Mouse (Mus musculus) liver, adult (tissue): Measurements from ENCODE around the gene Kcnj8.
A peak's percentile ranks its signal among the peaks of the same experiment; 100 is the strongest.

Experiments
- GATA4 ChIP-seq: IDR thresholded peaks from 2 replicates; pipeline ENCODE4 v1.6.1; 2014; ENCODE audit warnings: mild to moderate bottlenecking, low read length; ENCODE audit not compliant: insufficient replicate concordance

Gene Kcnj8

DNA sequence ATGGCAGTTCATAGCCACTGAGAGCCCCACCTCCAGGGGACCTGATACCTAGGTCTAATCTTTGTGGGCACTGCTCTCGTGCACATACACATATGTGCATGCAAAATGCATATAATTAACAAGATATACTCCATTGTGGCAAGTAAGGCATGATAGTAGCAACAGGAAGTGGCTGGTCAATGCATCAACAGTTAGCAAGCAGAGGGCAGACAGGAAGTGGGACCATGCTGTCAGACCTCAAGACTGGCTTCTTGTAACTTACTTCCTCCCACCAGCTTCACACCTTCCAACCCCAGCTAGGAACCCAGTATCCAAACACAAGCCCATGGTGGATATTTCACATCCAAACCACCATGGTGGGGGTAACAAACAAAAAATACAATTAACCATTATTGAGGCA is 10.3 kb downstream of the Kcnj8 start:
- TF ChIP-seq GATA4 = no peak

DNA sequence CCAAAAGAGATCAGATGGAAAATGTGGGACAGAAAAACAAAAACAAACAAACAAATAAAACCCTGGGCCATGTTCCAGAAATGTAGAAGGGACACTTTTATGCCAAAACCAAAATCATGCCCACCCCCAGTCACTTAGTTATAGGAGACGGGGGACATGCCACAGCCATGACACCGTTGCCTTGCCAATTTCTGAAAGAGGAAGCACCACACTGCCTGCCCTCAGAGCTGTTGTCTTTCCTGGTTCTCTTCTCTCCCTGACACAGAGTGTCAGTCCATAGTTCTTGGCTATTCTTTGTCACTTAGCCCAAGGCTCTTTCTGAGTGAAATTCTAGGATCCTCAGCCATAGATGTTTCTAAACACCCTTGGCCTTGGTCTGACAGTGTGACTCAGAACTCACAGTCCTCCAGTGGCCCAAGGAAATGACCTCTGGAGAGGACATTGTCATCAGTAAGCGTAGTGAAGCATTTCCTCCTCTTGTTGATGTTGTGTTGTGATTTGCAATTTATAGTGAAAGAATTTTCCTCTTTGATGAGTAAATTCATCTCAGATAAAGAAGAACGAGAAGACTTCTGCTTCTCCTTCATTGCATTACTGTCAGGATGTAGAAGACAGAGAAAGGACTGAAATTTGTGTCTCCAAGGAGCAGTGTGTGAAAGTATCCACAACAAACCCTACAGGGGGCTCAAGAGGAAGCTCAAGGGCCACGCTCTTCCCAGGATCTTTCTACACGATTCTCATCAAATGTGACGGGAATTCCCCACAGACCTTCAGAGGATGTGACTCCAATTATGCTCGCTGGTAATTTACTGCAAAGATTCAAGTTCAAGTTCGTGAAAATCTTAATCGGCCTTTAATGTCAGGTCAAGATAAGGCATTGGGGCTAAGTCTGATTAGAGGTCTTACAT is 12.4 kb downstream of the Kcnj8 start:
- no peak for TF ChIP-seq GATA4

GRCm38 (mm10) chr6:142558076-142558475 is 13.3 kb downstream of the Kcnj8 start:
- TF ChIP-seq GATA4 = no peak

DNA sequence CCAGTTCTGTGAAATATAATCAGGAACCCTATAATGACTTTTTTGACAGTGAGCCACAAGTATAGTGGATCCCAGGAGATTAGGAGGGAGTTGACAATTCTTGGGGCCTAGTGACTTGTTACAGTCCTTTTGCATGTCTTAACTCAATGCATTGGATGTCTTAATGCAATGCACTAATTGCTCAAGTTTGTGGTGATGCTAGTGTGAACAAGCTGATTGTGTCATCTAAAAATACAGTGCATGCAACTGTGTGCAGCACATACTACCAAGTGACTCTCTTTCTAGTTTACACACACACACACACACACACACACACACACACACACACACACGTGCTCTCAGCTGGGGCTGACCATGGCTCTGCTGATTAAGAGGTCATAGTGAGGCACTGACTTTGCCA is 15.4 kb downstream of the Kcnj8 start:
- TF ChIP-seq GATA4 = no peak

DNA sequence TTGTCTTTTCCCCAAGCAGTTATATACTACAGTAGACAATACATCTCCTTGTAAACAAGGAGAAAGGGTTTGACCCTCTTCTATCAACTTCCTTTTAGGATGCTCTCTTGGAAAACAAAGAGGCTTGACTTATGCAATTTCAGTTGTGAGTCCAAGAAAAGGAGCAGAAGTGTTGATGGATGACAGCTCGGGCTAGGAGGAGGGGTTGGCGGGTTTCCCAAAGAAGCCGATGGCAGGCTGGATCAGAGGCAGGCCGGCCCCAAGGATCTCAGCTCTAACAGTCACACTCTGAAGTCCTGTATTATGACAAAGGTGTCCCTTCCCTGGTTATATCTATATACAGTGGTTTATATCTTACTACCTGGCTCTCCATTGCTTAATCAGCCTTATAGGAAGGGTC is 19.9 kb downstream of the Kcnj8 start:
- no peak for TF ChIP-seq GATA4

GRCm38 (mm10) chr6:142550871-142551270 is 20.5 kb downstream of the Kcnj8 start:
- no peak for TF ChIP-seq GATA4

DNA sequence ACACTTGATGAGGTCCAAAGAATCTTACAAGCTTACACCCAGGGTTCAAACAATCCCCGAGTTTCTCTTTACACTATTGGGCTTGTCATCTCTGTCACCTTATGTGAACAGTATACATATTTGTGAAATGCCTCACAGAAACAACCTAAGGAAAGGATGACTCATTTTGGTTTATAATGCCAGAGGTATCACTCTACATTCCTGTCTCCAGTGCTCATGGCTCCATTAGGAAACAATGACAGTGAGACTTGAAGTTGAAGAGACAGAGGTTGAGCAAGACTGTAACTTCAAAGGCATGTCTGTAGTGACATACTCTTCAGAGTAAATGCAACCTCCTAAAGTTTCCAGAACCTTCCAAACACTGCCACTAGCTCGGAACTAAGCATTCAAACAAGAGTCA is 23.0 kb downstream of the Kcnj8 start:
- TF ChIP-seq GATA4 = no peak

GRCm38 (mm10) chr6:142545132-142545531 is 26.3 kb downstream of the Kcnj8 start:
- TF ChIP-seq GATA4 = no peak

DNA sequence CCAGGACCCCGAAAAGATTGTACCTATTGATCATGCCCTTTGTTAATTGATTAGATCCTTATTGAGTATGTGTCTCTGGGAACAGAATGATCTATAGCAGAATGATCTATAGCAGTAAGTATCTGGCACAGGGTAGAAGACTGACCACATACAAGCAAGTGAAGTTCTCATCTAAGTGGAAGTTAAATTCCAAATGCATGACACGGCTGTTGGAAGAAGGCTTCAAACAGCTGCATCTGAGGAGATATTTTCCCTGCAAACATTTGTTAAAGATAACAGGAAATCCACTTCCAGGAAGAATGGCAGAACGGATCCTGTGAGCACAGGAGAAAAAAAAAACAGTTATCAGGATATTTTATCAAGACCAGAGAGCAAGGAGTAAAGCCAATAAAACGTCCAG is 27.8 kb downstream of the Kcnj8 start:
- TF ChIP-seq GATA4 = no peak

GRCm38 (mm10) chr6:142542800-142543175 is 28.6 kb downstream of the Kcnj8 start:
- TF ChIP-seq GATA4 = no peak

GRCm38 (mm10) chr6:142542082-142542799 is 29.2 kb downstream of the Kcnj8 start:
- TF ChIP-seq GATA4 = no peak

DNA sequence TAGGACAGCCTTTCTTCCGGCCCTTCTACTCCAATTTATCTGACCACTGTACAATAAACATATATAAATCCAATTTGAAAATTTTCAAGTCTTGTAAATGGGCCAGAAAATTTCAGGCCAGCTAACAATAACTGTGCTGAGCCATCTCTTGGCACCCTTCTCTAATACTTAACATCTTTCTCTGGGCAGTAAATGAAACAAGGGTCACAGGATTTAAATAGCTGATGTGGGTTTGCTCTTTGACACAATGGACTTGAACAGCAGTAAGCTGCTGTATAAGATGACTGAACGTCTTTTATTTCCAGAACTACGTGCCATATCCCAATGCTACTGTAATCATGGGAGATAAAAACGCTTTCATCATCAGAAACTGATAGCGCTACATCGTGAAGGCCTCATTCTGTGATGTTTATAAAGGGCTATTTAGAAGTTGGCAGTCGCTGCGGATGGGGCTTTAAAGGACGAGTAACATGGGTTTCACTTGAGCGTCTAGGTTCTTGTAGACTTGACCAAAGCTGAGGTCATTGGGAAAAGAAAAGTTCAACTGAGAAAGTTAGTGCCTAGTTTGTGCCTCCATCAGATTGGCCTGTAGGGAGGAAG is 30.8 kb downstream of the Kcnj8 start:
- no peak for TF ChIP-seq GATA4

GRCm38 (mm10) chr6:142540131-142540530 is 31.3 kb downstream of the Kcnj8 start:
- TF ChIP-seq GATA4 = peak; percentile 92

GRCm38 (mm10) chr6:142538503-142538902 is 32.9 kb downstream of the Kcnj8 start:
- TF ChIP-seq GATA4 = peak; percentile 68; the same call in 1 of the 2 replicates

- no peak for TF ChIP-seq GATA4
Observed at GRCm38 (mm10) chr6:142533412-142533811, 38.0 kb downstream of the Kcnj8 start.

DNA sequence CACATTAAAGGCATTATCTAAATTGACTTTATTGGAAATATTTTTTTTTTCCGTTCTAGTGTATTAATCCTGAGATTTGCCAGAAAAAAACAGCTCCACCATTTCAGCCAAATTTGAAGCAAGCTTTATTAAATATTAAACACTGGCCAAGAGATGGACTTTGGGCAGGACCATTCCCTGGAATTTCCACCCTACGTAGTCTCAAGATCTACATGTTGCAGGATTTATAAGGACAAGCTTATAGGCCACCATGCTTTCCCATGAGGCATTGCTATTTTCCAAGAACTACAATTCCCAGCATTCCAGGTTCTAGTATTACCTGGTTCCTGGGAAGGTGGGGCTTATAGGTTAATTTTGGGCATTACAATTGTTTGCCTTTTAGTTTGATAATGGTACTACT is 38.7 kb downstream of the Kcnj8 start:
- no peak for TF ChIP-seq GATA4
